Mouse (Mus musculus) gastrocnemius, postnatal 14 days (tissue): ENCODE measurements around the gene Rab21. TPM values are rescaled to one million over a fixed set of nuclear protein-coding genes. Genes with fewer than 3 reads are reported as not detected.
"Not testable (repeated sequence)": the region's sequence is repeated elsewhere in the genome, so short reads cannot be mapped to it uniquely, and the experiment has no call there.

Source experiments
- DNase-seq: peaks from one replicate; pipeline ENCODE4 v3.0.0; 2021; ENCODE audit warnings: mixed read lengths
- intact Hi-C: fragments of 180-260 bp; cut with DNase I; formaldehyde crosslinking; loops from one replicate; pipeline ENCODE4 v1.15.1; 2025; ENCODE audit warnings: low total_unique reads
- total RNA-seq, 2 experiments: library from RNA; stranded (reverse); gene quantifications; 2 replicates each; pipeline ENCODE4 v1.2.3; 2021

The Rab21 gene
- total RNA-seq, 2 experiments from 2014 or later: 29.3 to 31.6 TPM

DNA sequence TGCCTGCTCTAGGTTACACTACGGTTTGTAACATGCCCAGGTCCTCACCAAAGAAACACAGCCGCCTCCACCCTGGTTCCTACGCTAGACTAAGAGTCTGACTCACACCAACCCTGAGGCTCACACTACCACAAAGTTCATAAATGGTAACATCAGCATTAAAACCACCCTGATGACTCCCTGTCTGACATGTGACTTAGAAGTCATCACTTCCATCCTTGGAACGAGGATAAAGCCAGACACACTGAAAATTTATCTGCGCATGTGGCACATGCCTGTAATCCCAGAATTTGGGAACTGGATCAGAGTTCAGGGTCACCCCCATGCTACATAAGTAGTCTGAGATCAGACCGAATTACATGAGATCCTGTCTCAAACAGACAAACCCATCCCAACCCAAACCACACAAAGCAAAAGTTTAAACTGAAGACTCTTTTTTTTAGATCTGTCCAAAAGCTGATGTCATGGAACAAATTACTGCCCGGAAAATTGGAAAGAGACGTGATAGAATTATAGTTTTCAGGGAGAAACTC lies 17.1 kb upstream of the Rab21 start:
- no peak for DNase-seq
- intact Hi-C loops: no loop called here

DNA sequence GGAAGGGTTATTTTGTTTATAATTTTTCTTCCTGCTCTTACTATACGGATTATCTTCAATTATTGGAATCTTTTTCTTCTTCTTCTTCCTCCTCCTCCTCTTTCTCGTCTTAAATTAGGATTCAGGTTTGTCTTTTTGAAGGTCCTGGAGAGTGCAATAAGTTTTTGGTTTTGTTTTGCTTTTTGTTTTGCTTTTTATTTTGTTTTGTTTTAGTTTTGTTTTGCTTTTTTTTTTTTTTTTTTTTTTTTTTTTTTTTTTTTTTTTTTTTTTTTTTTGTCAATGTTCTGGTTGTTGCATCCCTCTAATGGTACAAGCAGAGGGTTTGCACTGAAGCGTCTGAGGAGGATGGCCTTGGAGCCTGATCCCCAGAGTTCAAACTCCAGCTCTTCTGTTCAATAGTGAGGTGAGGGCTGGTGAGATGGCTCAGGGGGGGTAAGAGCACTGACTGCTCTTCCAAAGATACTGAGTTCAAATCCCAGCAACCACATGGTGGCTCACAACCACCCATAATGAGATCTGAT lies 13.7 kb upstream of the Rab21 start:
- no peak for DNase-seq
- intact Hi-C loops: loop anchor here (10.0 kb wide), 1 partner anchor 56 kb away; the partner anchor contains the start of genes Thap2 and Zfc3h1

DNA sequence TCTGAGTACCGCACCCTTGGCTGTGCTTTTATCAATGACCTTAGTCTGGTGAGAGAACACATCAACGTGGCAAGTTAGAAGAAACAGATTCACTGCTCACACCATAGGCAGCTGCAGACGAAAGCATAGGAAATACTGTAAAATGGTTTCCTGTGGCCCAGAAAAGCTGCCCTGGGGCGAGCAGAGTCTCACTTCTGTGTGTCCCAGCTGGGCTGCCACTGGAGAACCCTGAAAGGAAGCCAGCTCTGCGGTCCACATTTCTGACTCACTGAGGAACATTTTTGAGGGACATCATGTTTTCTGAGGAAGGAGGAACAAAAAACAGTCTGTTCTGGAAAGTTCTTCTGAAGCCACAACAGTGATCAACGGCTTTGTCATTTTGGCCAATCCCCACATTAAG lies 13.1 kb upstream of the Rab21 start:
- intact Hi-C loops: loop anchor here (10.0 kb wide), 1 partner anchor 56 kb away; the partner anchor contains the start of genes Thap2 and Zfc3h1
- DNase-seq: peak; percentile 49

DNA sequence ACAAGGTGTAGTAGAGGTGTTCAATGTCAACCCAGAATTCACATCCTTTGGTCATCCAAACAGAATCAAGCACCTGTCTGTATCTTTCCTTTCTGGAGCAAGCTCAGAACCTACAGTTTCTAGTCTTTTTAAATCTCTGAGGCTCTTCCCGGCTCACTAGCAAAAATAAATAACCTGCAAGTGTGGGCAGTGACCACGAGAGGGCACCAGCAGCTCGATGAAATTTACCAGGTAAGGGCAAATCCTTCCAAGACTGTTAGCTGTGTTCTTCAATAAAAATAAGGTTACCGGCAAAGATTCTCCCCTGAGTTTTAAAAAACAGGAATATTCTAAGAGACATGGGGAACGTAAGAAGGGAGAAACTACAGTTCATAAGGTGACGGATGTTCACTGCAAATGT lies 7.9 kb upstream of the Rab21 start:
- intact Hi-C loops: loop anchor here (5.0 to 10.0 kb wide), 2 partner anchors 62 to 294 kb away; partner anchors contain the start of genes Thap2 and Zfc3h1
- peak; percentile 68 for DNase-seq

DNA sequence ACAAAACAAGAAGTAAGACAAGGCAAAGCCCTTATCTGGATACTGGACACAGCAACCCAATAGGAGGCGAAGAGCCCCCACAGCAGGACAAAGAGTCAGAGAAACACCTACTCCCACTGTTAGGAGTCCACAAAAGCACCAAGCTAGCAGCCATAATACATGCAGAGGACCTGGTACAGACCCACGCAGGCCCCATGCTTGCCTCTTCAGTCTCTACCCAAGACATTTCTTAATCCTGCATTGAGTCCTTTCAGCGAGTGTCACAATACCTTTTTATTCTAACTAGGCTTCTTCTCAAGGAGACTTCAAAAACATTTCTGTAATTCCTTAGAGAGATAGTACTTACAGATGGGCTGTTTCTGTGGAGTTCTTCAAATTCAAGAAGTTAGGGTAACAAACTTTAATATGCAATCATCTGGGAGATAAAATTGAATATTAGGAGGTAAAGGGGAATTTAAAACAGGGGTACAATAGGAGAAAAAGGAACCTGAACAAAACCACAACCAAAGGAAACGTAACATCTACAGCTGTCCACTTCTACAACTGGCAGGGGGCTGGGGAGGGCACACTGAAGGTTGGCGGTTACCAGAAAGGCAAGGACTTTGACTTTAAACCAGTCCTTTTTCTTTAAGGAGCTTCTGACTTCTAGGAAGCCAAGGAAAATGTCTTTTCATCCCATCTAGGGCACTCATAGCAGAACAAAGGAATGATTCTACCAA lies 6.1 kb upstream of the Rab21 start:
- DNase-seq: no peak
- intact Hi-C loops: loop anchor here (5.0 to 10.0 kb wide), 2 partner anchors 63 to 296 kb away; partner anchors contain the start of genes Thap2 and Zfc3h1

DNA sequence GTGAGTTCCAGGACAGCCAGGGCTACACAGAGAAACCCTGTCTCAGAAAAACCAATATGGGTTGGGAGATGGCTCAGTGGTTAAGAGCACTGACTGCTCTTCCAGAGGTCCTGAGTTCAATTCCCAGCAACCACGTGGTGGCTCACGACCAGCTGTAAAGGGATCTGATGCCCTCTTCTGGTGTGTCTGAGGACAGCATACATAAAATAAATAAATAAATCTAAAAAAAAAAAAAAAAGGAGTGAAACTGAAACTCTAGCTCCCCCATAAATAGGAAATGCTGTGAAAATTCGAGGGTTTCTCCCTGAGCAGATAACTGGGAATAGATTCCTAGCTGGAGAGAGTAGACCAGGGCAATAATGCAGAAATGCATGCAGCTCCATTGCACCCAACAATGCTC lies 3.0 kb upstream of the Rab21 start:
- intact Hi-C loops, DNase-seq: not testable (repeated sequence)

DNA sequence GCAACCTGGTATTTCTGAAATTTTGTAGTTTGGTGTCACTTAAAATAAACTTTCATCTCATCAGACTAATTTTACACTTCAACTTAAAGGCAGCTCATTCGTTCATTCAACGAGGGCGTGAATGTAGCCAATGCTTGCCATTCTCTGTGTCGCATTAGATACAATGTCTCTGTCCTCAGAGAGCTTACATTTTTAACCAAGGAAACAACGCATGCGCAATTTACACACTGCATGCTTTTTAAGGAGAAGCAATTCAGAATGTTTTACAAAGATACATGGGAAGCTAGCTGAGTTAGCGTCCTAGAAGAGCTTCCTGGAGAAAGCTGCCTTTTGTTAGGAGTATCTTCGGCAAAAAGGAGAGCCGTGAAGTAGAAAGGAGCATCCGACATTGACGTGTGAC lies 919 bp upstream of the Rab21 start:
- DNase-seq: no peak
- intact Hi-C loops: no loop called here

DNA sequence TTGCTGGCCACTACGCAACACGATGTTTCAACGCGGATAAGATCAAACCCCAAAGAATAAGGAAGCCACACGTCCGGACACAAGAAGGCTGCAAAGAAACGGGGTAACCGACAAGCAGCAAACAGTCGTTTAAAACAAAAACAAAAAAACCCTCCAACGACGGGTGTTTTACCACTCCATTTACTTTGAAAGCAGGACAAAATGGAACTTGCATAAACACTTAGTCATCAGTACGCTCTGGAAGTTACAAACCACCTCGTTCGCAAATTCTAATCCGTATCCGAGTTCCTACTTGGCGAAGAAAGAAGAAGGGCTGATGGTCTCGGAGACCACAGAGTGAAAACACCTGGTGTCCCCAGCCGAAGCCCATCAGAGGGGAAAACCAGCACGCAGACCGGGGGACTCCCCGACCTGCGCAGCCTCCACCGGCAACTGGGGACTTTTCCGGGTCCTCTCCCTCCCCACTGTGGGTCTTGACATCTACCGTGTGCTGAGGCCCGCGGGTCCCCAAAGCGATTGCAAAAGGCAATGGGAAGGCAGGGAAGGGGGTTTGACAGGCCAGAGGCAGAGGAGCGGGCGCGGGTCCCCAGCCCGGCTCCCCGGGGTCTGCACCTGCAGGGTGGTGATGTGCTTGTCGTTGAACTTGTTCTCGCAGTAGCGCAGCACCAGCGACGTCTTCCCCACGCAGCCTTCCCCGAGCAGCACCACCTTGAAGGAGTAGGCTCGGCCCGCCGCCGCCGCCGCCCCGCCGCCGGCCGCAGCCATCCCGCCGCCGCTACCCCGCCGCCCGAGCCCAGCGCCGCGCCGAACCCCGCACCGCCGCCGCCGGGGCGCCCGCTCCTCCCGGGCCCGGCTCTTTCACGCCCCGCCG lies 577 bp downstream of the Rab21 start:
- DNase-seq: peak; percentile 30
- intact Hi-C loops: no loop called here

DNA sequence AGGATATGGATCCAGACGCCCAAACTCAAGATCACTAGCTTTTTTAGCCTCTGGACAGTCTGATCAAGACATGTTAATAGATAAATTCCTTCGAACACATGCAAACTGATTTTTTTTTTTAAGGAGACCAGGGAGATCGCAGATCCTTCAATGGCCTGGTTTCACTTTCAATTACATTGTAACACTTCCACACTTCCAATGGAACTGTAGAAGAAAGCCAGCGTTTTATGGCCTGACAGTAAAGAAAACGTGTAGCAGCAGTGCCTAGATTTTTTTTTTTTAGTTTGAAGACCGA lies 1.2 kb downstream of the Rab21 start:
- no peak for DNase-seq
- intact Hi-C loops: no loop called here

DNA sequence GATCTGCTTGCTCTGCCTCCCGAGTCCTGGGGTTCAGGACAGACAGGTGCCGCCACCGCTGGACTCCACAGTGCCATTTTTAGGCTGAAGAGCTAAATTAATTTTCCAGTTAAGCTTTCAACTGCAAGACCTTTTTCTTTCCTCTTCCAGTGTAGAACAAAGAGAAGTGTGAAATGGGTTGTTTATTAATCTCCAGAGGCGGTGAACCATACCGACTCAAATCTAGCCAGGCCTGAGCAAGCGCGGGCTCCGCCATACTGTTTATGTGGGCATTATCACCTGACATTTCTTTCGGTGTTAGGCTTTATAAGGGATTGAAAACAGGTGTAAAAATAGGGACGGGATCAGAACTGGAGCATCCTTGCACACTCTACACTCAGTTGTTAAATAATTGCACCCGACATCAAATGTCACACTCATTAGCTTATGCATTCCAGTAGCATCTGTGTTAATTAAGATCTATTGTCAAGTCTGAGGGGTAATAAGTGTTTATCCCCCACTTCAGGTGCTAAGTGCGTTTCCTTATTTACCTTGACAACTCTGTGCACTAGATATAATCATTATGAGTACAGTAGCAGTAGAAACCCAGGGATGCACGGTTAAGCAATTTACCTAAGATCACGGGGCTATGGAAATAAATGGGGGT lies 1.6 kb downstream of the Rab21 start:
- no peak for DNase-seq
- intact Hi-C loops: no loop called here

DNA sequence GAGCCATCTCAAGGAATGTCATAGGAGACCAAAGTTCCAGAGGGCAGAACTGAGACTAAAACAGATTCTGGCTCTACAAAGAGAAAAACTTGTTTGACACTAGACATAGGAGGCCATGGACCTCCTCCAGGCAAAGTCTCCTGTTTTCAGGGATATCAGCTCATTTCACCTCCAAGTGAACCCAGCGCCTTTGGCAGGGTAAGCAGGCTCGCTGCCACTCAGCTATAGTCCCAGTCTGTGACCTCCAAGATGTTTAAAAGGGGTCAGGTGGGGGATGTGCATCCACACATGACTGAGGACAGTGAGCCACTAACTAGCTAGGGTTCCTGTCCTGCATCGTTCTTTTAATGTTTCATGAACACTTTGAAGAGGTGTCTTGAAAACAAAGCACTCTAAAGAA lies 2.7 kb downstream of the Rab21 start:
- no peak for DNase-seq
- intact Hi-C loops: no loop called here

DNA sequence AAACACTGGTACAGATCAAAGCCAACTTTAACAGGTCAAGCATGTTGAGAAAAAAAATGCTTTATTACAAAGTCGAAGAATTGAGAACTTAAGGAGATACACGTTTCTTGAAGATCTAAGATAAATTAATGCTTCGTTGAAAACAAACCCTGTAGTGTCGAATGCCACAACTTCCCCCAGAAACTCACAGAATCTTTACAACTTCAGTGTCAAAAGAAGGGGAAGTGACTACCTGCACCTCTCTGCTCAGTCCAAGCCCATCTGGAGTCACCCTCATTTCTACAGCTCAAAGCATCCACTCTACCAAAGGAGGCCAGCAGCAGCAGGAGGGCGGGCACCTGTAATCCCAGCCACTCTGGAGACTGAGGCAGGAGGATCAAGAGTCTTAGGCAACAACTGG lies 3.2 kb downstream of the Rab21 start:
- no peak for DNase-seq
- intact Hi-C loops: no loop called here

DNA sequence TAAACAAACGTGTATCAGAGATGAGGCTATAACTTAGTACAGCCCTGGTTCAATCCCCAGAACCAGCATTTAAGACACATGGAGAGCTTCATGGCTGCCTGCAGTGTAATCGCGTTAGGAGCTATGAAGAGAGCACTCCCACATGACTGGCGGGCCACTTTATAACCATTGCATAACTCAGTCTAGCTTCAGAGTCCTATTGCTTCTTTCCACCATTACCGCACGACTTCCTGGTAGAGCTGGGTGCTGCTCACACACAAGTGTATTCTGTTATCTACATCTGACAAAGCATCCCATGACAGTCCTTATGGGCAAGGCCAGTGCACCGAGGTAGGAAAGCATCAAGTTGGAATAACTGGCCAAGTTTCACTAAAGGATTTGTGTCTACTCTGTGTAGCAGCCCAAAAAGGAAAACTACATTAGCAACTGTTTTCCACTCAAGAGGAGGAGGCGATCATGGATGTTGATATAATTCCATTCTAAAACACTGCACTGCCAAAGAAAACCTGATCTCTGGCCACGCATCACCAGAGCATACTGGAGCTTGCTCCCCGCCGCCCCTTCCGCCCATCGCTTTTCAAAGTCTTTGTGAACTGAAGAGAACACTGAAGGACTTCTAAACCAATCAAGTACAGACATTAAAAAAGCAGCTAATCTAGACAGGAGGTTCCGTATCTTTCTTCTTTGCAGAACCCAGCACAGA lies 4.0 kb downstream of the Rab21 start:
- DNase-seq: no peak
- intact Hi-C loops: no loop called here

DNA sequence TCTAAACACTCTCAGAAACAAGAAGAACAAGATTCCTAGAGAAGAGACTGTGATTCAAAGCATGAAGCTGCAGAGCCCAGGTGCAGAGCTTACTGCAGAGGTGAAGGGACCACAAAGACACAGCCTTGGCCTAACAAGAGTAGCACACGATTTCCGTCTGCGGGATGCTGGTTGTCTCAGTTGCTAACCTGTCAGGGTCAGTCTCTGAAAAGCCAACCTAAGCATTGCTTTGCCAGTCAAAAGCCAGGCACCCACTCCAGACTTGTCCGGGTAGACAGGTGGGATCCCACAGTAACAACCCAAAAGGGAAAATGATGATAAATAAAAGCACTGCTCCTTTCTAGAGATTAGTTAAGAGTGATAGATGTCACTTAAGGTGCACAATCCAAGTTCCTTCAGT lies 6.2 kb downstream of the Rab21 start:
- intact Hi-C loops: loop anchor here (10.0 kb wide), 1 partner anchor 54 kb away; the partner anchor contains the start of gene Tbc1d15
- DNase-seq: no peak

DNA sequence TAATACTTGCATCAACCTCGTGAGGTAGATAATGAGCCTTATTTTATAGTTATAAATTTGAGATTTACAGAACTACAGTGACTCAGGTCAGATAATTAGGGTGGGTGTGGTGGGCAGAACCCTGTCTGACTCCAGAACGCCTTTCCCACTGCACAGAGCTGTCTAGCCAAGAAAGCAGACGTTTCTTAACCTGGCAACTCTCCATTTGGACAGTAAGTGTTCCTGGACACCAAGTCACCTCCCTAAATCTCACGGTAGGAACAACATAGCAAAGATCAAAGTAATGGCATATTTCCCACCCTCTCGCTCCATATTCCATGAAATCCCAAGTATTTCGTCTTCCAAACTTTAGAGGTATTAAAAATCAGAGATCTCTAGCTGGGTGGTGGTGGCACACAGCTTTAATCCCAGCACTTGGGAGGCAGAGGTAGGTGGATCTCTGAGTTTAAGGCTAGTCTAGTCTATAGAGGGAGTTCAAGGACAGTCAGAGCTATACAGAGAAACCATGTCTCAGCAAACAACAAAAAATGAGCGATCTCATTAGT lies 8.0 kb downstream of the Rab21 start:
- no peak for DNase-seq
- intact Hi-C loops: loop anchor here (10.0 kb wide), 1 partner anchor 53 kb away; the partner anchor contains the start of gene Tbc1d15

DNA sequence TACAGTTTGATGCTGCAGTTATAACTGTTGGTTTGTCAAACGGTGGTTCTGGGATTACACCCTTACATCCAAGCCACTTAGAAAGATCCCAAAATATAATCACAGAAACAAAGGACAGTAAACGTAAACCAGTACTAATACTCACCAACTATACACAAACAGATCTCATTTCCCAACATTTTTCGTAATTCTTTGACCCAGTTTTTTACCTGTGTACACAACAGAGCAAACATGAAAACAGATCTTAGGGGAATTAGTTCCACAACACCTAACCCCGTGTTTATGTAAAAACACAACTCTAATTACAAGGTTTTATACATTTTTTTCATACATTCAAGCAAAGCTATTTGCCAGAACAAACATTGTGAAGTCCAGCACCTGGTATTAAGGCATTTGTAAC lies 16.7 kb downstream of the Rab21 start:
- intact Hi-C loops: no loop called here
- DNase-seq: no peak

DNA sequence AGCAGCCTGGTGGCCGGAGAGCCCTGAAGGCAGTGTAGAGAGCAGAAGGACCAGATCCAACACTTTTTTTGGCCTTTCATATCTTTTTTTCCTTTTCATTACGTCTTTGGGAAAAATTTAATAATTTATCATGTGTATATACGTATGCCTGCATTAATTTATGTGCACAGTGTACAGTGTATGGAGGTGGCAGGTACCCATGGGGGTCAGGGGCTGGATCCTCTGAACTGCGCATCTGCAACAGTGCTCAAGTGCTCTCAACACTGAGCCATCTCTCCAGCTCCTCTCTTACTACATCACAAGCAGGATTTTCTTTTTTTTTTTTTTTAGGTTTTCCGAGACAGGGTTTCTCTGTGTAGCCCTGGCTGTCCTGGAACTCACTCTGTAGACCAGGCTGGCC lies 17.8 kb downstream of the Rab21 start:
- no peak for DNase-seq
- intact Hi-C loops: no loop called here

DNA sequence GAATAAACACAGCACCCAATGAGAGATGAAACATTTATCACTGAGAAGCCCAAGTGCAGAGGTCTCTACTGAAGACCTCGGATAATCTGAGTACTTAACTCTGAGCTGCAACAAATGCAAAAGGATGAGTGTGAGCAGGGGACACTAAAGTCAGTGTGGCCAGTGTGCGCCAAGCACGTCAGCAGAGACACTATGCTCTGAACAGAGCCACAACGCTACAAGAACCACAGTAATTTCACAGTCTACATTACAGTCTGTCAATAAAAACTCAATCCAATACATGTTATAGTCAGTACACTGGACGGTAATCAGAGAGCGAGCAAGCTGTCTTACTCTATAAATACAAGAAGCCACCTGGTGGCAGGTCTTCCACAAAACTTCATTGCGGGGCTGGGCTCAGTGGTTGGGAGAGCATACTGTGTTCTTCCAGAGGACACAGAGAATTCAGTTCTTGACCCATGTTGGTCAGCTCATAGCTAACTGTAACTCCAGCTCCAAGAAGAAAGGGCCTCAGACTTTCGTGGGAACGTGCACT lies 18.9 kb downstream of the Rab21 start:
- DNase-seq: no peak
- intact Hi-C loops: no loop called here

DNA sequence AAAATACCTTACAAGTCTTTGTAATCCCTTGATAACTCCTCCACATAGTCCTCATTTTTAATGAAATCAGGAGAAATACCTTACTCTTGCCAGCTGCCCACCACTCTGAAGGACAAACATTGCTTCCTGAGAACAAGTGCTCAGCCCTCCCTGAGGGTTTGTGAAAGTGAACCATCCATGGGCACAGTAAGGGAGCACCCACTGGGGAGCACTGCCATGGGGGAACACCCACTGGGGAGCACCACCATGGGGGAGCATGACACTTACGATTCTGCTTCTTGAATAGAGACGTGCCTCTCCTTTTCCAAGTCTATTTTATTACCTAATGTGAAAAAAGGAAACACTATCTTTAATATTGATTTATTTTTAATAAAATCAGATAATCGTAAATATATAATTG lies 20.2 kb downstream of the Rab21 start:
- intact Hi-C loops: no loop called here

More for the DNA sequence above, 20.2 kb downstream of the Rab21 start:
- DNase-seq: no peak
